Mouse (Mus musculus) cortical plate, adult 2 months (tissue): Measurements from ENCODE around the gene Dnajc5g.

Experiments
- CTCF ChIP-seq: fragments of 200-500 bp; IDR thresholded peaks from 2 replicates; pipeline ENCODE4 v1.5.1; 2011; ENCODE audit warnings: mild to moderate bottlenecking, control low read depth, low read length; ENCODE audit not compliant: insufficient read depth; ENCODE audit errors: extremely low read depth
- POLR2A ChIP-seq: fragments of 200-500 bp; IDR thresholded peaks from 2 replicates; pipeline ENCODE4 v1.6.1; 2011; ENCODE audit warnings: mild to moderate bottlenecking, low read length, control low read depth; ENCODE audit not compliant: insufficient read depth; ENCODE audit errors: extremely low read depth

DNA sequence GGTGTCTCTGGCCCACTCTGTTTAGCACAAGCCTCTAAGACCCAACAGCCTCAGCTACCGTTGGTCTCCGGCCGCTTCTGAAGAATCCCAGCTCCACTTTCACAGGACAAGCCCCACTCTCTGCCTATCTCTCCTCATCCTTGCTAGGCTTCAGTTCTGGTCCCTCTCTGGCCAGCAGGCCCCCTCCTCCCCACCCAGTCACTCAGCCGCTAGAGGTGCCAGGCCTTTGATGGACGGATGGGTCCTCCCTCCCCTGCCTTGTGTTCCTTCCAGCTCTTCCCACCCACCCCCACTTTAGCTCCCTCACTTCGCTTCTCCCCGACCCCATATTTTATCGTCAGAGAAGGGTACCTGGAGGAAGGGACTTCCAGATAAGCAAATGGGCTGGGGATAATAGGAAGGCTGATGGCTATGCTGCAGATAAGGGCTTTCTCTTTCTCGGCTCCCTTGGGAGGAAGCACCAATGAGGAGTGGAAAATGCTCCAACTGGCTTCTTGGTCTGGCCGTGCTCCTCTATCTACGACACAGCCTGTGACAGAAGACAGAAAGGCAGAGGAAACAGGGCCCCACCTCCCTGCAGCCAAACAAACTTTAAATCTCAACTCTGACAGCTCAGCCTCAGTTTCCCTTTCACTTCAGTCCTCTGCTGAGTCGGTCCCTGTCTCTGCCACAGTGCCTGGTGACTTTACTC is 23.0 kb upstream of the Dnajc5g start:
- no peak for TF ChIP-seq CTCF
- no peak for TF ChIP-seq POLR2A
